Mouse (Mus musculus): Measurements from ENCODE around the gene Pdk2.

Pdk2 gene

GRCm38 (mm10) chr11:94987851-94988250 lies 53.3 kb downstream of the Pdk2 start:
- peak; percentile 46 to 58 for DNase-seq (ENCODE audit: low spot score in 2 of 2)

GRCm38 (mm10) chr11:94987341-94987740 lies 53.8 kb downstream of the Pdk2 start:
- DNase-seq (ENCODE audit: low spot score in 2 of 2) = peak in 1 of 2 experiments; percentile 26

- DNase-seq (ENCODE audit: low spot score in 2 of 2) = no peak
Measured at GRCm38 (mm10) chr11:94986435-94986834, 54.7 kb downstream of the Pdk2 start.

- DNase-seq (ENCODE audit: low spot score in 2 of 2) = no peak
Measured at GRCm38 (mm10) chr11:94985822-94986221, 55.3 kb downstream of the Pdk2 start.

GRCm38 (mm10) chr11:94985140-94985539 lies 56.0 kb downstream of the Pdk2 start:
- peak in 1 of 2 experiments; percentile 34 for DNase-seq (ENCODE audit: low spot score in 2 of 2)

GRCm38 (mm10) chr11:94979462-94980179 lies 61.5 kb downstream of the Pdk2 start:
- DNase-seq (ENCODE audit: low spot score in 2 of 2) = no peak

- peak; percentile 95 to 96 for DNase-seq (ENCODE audit: low spot score in 2 of 2)
Measured at GRCm38 (mm10) chr11:94978947-94979346, 62.2 kb downstream of the Pdk2 start.

- no peak for DNase-seq (ENCODE audit: low spot score in 2 of 2)
Measured at GRCm38 (mm10) chr11:94978178-94978915, 62.8 kb downstream of the Pdk2 start.
